Mouse (Mus musculus) cerebellum, postnatal 25 days (tissue): Measurements from ENCODE around the gene Acsl5.

Experiments
- DNase-seq, 2 experiments: peaks; one replicate each; pipeline ENCODE4 v3.0.0; 2021; ENCODE audit warnings: mixed read lengths in 2 of 2

Gene Acsl5

GRCm38 (mm10) chr19:55241186-55241645 lies 10.5 kb upstream of the Acsl5 start, which contains the start of gene Gucy2g:
Gucy2g (minus strand) TSS chr19:55241236.
- DNase-seq: no peak

GRCm38 (mm10) chr19:55244791-55245231 lies 6.9 kb upstream of the Acsl5 start:
- peak; percentile 12 to 27 for DNase-seq

DNA sequence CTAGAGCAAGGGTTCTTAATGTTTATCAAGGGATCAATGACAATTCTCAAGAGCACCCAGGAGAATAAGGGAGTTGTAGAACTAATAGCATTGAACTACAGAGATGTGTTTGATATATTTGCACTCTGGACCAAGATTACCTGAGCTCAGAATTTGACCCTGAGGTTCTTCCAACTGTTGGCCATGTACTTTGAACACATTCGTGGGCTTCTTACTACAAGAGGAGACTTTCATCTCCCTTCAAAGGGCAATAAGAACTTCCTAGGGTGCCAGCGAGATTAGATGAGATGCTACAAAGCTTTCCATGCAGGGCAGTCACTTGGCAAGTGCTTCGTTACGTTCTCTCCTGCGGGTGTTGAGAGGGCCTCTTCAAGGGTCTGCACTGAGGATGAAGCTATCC lies 4.2 kb upstream of the Acsl5 start:
- DNase-seq: no peak

DNA sequence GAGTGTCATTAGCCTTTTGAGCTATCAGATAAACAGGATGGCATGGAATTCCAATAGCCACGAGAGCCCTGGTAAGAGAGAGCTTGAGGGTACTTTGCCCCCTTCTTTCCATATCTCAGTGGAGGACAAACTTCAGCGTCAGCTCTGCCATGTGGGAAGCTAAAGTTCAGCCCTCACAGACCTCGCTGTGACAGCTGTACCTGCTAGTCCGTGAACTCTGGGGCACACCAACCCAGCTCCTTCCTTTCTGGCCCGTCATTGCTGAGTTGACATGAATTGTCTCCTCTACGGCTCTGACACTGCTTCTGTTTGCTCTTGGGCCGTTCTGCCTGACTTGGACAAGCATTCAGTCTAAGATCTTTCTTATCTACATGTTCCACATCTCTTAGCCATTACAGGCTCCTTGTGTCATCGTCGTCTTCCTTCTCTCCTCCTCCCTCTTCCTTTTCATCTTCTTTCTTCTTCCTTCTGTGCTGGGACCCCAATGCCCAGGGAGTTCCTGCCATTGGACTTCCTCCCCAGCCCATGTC lies 3.7 kb upstream of the Acsl5 start:
- DNase-seq: no peak

DNA sequence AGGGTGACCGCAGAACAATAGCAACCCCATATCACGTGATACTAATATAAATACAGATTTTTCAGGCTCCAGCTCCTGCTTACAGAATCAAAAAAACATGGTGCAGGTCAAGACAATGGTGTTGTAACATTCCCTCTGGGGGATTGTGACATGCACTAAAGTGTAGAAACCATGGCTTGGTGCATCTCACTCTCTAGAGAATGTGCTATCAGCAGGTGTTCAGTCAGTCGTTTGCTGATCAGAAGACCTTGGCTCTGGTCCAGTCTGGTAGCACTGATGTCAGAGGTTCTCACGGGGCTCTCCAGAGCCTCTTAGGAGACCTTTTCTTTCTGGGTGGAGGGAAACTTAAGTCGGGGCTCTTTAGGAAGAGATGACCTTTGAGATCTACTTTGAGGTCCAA lies 1.3 kb upstream of the Acsl5 start:
- no peak for DNase-seq

GRCm38 (mm10) chr19:55253239-55253569 lies 1.5 kb downstream of the Acsl5 start:
- no peak for DNase-seq

- DNase-seq: peak; percentile 70 to 72
Observed at GRCm38 (mm10) chr19:55253570-55254441, 2.1 kb downstream of the Acsl5 start.

DNA sequence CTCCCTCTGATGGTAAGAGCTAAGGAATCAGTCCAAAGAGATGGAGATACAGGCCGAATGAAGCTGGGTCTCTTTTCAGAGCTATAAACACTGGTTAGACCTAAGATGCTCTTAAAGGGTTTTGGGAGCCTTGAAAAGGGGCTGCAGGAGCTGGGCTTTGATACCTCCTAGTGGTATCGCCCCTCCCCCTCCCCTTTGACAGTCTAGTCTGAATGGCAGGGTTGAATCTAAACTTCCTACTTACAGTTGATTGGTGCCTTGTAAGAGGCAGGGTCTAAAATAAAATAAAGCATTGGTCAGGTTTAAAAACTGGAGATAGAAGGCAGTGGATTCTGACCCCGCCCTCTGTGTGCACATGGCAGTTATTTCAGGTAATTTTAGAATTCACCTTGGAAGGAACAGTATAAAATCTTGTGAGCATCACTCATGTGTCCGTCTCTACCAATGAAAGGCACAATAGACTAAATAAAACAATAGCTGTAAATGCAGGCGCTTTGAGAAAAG lies 2.8 kb downstream of the Acsl5 start:
- peak in 1 of 2 experiments; percentile 31 for DNase-seq

DNA sequence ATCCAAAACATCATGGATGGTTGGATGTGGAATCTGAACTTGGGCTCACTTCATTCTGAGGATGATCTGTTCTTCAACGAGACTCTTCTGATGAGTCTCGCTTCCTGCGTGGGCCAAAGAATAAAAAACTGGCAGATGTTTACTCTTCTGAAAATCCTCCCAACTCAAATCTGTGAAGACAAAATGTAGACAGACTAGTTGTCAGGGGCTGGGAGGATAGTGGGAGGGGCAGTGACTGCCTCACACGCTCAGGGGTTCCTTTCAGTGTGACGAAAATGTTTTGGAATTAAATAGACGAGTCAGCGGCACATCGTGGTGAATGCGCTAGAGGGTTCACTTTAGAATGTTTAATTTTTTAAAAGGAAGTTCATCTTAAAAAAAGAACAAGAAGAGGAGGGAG lies 4.4 kb downstream of the Acsl5 start:
- DNase-seq: no peak

- no peak for DNase-seq
Observed at GRCm38 (mm10) chr19:55257656-55258375, 6.1 kb downstream of the Acsl5 start.

DNA sequence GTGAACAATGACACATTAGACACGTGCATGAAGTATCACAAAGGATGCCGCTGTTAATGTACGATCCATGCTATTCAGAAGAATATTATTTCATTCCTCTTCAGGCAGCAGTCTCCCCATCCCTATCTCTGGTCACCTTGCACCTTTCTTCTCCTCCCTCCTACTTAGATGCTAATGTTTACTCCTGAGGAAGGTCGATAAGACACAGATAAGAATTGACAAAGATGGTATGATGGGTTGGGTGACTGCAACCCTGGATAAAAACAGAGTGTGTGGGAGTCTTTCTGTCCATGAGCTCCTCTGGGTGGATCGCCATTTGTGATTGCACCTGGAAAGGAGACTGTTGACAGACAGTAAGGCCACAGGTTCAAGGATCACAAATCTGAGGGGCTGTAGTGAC lies 6.8 kb downstream of the Acsl5 start:
- no peak for DNase-seq

DNA sequence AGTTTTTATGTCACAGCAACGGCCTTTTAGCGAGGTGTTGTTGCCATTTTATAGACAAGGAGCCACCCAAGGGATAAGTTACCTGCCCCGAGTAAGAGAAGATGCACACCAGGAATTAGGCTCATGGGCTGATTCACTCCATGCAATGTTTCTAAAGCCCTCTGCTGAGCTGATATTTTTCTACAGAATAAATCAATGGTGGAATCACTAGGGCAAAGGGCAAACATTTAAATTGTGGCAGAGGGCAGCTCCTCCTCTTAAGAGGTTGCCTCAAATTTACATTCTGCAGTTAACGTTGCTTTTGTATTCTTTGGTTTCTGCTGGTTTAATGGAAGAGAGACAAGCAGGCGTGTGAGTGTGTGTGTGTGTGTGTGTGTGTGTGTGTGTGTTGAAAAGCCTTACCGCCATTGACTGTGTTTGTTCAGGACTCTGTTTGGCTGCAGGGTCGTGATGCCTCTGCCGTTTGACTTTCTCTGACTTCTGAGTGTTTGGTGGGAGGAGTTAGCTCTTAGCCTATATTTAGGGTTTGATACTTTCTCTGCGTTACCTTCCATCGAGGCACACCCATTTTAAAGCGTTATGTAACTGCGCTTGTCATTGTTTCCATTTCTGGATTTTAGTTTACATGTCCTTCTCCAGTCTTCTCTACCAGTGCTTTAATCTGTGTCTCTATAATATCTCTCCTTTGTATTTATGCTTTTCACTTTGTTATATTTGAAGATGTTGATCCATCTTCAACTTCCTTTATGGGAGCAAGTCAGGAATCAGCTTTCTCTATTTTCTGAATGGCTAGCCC lies 8.8 kb downstream of the Acsl5 start:
- DNase-seq: no peak

DNA sequence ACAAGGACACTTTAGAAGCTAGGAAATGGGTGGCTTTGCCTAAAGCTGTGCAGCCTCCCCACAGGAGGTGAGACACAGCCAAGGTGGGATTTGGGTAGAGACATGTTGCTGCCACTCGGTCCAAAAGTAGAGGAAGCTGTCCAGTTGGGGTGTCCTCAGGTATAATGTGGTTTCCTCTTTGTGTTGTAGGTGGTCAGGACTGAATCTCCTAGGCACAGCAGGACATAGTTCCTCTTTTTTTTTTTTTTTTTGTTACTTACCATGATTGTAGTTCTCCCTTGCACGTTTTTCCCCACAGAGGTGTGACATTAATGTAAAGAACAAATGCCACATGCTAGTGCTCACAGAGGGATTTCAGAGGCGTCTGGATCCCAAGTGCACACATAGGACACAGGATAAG lies 13.5 kb downstream of the Acsl5 start:
- DNase-seq: no peak

DNA sequence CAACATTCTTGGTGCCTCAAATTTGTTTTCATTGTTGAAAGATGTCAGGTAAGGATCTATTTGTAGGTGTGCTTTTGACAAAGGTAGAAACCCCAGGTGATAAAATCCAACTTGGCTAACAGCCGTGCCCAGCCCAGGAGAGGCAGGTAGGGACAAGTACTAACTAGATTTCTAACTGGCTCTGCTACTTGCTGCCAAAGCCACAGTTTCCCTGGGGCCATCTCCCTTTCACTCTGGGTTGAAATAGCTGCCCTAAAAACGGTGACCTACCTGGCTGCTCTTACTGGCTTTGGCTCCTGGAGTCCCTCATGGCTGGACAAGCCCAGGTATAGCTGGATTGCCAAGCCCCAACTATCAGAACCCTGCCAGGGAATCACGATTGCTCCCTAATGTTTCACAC lies 15.0 kb downstream of the Acsl5 start:
- DNase-seq: peak in 1 of 2 experiments; percentile 13

- DNase-seq: no peak
Observed at GRCm38 (mm10) chr19:55268150-55268549, 16.4 kb downstream of the Acsl5 start.

DNA sequence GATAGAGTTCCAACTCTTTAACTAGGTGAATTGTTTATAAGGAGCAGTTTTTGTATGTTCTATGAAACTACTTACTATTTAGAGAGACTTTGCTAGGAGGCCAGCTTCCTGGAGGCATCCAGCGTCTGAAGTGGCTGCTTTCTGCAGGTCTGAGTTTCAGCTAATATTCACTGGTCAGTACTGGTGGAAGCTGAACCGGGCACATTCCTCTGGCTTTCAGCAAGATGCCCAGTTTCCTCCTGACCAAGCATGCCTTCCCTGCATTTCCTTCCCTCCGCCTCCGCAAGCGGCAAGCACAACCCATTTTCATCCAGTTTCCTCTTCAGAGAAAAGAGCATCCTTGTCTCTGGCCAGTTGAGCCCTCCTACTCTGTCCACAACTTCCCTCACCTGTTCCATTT lies 17.3 kb downstream of the Acsl5 start:
- no peak for DNase-seq

- DNase-seq: no peak
Observed at GRCm38 (mm10) chr19:55271448-55271847, 19.7 kb downstream of the Acsl5 start.

DNA sequence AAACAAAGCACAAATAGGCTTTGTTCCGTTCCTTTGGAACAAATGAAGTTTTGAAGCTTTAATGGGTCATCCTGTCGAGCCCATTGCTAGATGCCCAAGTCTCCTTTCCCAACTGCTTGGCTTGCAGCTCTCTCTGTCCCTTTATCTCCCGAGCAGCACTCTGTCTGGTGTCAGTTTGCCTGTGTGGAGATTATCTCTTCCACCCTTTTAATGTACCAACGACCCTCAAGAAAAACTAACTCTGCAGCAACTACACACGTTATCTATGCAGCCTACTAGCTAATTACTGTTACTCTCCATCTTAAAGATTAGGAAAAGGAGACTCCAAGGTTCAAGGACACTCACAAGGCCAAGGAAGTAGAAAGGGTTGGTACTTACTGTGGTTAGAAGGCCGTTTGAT lies 21.6 kb downstream of the Acsl5 start:
- DNase-seq: no peak

GRCm38 (mm10) chr19:55276100-55276499 lies 24.4 kb downstream of the Acsl5 start:
- no peak for DNase-seq

DNA sequence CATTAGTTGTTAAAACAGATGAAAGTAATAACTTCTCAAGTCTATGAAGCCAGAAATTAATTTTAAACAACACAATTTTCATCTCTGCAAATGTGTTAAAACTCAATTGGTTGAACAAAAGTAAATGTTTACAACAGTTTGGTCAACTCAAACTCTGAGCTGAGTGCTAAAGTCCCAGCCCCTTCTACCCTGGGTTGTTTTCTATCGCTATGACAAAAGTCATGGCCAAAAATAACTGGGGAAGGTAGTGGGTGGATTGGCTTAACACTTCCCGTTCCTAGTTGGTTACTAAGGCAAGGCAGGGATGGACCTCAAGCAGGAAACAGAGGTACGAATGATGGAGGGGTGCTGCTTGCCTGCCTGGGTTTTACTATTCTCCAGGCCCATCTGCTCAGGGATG lies 25.0 kb downstream of the Acsl5 start:
- no peak for DNase-seq

DNA sequence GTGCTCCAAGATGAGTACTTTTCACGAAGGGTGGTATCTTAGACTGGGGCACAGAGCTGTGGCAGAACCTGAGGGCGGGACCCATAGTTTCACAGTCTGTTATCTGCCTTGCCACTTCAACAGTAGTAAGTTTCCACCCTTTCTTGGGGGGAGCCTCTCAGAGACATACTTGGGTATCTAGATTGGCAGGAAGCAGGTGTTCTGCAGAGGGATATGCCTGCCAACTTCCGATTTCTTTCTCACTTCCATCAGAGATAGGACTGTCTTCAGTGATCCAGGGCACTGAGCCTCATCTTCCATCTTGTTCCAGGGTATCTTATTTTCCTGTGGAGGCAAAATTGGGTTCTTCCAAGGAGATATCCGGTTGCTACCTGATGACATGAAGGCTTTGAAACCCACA lies 32.4 kb downstream of the Acsl5 start:
- no peak for DNase-seq

DNA sequence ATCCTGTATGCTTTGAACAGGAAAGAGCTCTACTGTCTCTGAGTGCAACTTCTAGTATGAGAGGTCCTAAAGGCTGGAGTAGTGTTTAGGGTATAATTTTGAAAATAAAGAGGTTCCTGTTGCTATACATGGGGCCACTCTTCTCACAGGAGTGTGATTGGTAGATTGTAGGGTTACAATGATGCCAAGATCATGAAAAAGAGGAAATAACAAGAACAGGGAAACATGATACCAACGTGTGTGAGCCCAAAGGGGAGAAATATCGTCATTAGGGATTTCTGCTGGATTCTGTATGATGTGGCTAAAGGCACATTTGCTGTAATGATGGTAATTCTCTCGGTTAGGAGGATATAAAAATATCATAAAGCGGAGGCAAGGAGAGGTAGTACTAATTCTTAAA lies 34.3 kb downstream of the Acsl5 start:
- no peak for DNase-seq

DNA sequence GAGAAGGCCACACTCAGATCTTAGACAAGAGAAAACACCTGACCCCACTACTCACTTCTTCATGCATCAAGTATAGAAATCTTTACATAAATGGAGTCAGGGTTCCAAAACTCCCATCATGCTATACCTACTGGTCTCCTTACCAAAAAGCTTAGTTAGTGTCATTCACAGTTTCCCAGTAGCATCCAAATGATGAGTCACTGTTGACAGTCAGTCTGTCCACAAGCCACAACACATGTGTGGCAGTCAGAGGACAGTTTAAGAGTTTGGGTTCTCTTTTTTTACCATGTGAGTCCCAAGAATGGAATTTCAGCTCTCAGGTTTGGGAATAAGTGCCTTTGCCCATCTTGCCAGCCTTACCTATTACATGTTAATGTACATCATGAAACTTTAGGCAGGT lies 37.2 kb downstream of the Acsl5 start:
- DNase-seq: no peak
